Mouse (Mus musculus) embryonic facial prominence, embryonic 15.5 days (tissue): ENCODE results near the gene Lmo1. TPM values are rescaled to one million over a fixed set of nuclear protein-coding genes. Genes with fewer than 3 reads are reported as not detected.
A peak's percentile ranks its signal among the peaks of the same experiment; 100 is the strongest.

Experiments
- ATAC-seq: fragments of 200-750 bp; cut with Nextera tagmentation; 2 replicates; pipeline ENCODE4 v1.8.0; 2017; ENCODE audit warnings: low read depth, moderate TSS enrichment; ENCODE audit not compliant: insufficient number of reproducible peaks, low FRiP score, low TSS enrichment
- H3K27ac ChIP-seq: fragments of 300-500 bp; sonication (generic); replicated peaks from 2 replicates; pipeline ENCODE4 v1.5.1; 2015; ENCODE audit warnings: mild to moderate bottlenecking, inconsistent platforms
- H3K27me3 ChIP-seq: fragments of 300-500 bp; sonication (generic); 2 replicates; pipeline ENCODE4 v1.6.1; 2015; ENCODE audit warnings: inconsistent platforms
- H3K36me3 ChIP-seq: fragments of 300-500 bp; sonication (generic); 2 replicates; pipeline ENCODE4 v1.6.1; 2015; ENCODE audit warnings: mild to moderate bottlenecking, inconsistent platforms
- H3K4me1 ChIP-seq: fragments of 300-500 bp; sonication (generic); 2 replicates; pipeline ENCODE4 v1.6.1; 2015; ENCODE audit warnings: inconsistent platforms
- H3K4me2 ChIP-seq: fragments of 300-500 bp; sonication (generic); replicated peaks from 2 replicates; pipeline ENCODE4 v1.6.1; 2015; ENCODE audit warnings: mild to moderate bottlenecking, inconsistent platforms
- H3K4me3 ChIP-seq: fragments of 300-500 bp; sonication (generic); replicated peaks from 2 replicates; pipeline ENCODE4 v1.5.1; 2015; ENCODE audit warnings: mild to moderate bottlenecking, inconsistent platforms
- H3K9ac ChIP-seq: fragments of 300-500 bp; sonication (generic); 2 replicates; pipeline ENCODE4 v1.6.1; 2015; ENCODE audit warnings: inconsistent platforms
- H3K9me3 ChIP-seq: fragments of 300-500 bp; sonication (generic); replicated peaks from 2 replicates; pipeline ENCODE4 v1.6.1; 2016; ENCODE audit warnings: inconsistent platforms
- WGBS: fragments of 180-500 bp; shearing (Covaris S2); methylation state at CpG from one replicate; pipeline ENCODE4 v1.1.7; 2015; 5-methylcytosine and 5-hydroxymethylcytosine counted together
- polyA plus RNA-seq: library from polyadenylated mRNA; unstranded; fragments of >200 nt; fragmentation: Nextera tagmentation; extraction: Ambion mirVana; gene quantifications from 2 replicates; pipeline ENCODE4 v1.2.1, GENCODE M21; 2015

Gene Lmo1
- polyA plus RNA-seq, 1 experiment from 2014 or later = 82.9 TPM

DNA sequence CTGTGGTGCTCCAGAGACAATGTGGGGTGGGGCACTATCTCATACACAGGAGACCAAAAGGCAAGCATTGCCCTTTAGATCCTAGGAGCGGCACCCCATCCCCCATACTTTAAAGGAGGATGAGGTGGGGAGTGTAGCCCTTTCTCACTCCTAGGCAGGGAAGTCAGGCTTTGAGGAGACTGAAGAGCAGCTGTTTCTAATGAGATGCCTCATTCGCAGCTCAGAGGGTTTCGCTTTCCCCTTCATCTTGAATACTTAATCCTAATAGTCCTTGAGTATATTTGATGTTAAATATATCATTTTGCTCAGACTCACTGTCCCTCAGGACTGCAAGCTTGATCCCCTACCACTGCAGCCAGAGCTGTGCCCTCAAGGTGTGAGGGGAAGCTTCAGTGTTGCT lies 3.1 kb downstream of the Lmo1 start:
- H3K4me2 ChIP-seq = no peak overlapping the region
- 29% methylated on average over 3 of the region's 3 CpGs for WGBS

DNA sequence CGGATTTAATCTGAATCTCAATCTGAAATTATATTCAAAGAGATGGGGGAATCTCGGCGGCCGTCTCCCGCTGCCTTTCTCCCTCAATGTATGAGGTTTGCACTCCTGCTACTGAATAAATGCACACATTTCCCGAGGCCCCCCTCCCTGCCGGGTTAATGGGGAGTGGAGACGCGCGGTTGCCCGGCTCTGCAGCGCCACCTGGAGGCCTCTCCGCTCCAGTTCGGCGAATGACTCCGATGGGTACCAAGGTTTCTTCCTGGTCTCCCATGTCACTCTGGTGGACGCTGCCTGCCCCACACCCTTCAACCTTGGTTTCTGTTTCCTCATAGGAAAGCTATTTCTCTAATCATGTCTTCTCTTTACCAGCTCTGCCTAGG lies 4.6 kb downstream of the Lmo1 start:
- H3K4me2 ChIP-seq = peak overlapping the region; percentile 99
- 0 out of 2 replicates have a peak, but pooled peaks have one; percentile 26 for ATAC-seq
- no peak overlapping the region for H3K27ac ChIP-seq
- H3K9ac ChIP-seq = no peak overlapping the region
- H3K36me3 ChIP-seq = no peaks in the 10 kb centered on the region
- WGBS = 0% methylated on average over 17 of the region's 17 CpGs
- no peaks in the 10 kb centered on the region for H3K9me3 ChIP-seq
- H3K4me3 ChIP-seq = peak overlapping the region; percentile 54
- peaks cover 53% of the 10 kb centered on the region for H3K27me3 ChIP-seq
- peaks cover 25% of the 10 kb centered on the region for H3K4me1 ChIP-seq

More for the DNA sequence above, 3.1 kb downstream of the Lmo1 start:
- Histone ChIP-seq H3K9ac (no peak overlapping the region), H3K4me3 (no peak overlapping the region), H3K4me1 (peaks cover 27% of the 10 kb centered on the region), H3K27me3 (peaks cover 58% of the 10 kb centered on the region), H3K27ac (no peak overlapping the region), H3K9me3 (no peaks in the 10 kb centered on the region), H3K36me3 (no peaks in the 10 kb centered on the region)
- no peak for ATAC-seq

DNA sequence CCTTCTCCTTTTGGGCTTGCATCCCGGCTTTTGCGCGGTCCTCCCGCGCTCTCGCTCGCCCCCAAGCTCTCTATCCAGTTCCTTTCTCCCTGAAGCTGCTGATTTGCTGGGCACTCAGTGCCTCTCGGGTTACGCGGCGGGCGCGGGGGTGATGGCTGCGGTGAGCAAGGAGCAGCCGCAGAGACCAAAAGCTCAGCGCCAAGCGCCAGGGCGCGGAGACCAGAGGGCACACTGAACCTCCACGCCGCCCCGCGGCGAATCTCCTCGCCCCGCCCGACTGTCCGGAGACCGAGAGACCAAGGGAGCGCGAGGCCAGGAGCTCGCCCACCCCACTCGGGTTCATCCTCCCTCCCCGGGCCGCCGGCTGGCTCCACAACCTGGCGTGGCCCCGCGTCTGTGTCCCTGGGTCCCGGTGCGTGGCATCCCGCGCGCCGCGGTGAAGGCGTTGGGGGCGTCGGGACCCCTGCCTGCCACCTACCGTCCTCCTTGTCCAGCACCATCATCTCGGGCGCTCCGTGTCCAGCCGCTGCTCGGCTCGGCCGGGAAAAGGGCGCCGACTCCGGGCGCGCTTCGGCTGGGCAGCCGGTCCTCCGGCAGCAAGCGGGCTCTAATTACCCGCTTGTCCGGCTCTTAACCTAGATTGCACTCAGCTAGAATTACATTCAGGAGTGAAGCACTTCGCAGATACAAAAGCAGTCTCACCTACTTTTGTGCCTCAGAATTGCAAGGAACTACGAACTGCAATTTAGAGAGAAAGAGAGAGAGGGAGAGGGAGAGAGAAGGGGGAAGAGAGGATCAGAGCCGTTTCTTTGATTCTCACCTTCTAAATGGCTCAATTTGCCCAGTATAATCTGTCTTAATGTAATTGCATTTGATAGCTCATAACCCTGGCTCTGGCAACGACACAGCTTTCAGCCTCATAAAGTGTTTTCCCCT lies 5.2 kb downstream of the Lmo1 start:
- Histone ChIP-seq H3K9ac (peak overlapping the region; percentile 37; the same call in 1 of the 2 replicates), H3K4me3 (peak overlapping the region; percentile 54), H3K4me1 (peaks cover 22% of the 10 kb centered on the region), H3K36me3 (no peaks in the 10 kb centered on the region), H3K9me3 (no peaks in the 10 kb centered on the region), H3K4me2 (peak overlapping the region; percentile 99), H3K27ac (no peak overlapping the region), H3K27me3 (peaks cover 51% of the 10 kb centered on the region)
- under 1% methylated on average over 71 of the region's 72 CpGs for WGBS
- ATAC-seq = no peak

DNA sequence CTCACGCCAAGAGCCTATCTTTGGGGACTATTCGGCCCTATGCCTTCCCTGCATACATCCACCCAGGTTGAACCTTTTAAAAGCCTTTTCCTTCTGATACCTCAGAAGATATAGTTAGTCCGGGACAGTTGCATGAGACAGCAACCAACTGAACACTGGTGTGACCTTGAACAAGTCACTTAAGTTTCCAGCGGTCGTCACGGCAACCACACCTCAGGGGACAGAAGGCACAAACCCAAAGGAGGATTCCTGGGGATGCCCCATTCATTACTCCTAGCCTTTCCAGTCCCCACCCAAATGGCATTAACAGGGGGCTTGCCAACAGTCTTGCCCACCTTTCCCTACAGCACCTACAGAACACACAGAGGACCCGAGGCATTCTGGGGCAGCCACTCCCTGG lies 6.3 kb downstream of the Lmo1 start:
- H3K4me3 ChIP-seq = peak overlapping the region; percentile 54
- no peak overlapping the region for H3K27ac ChIP-seq
- no peaks in the 10 kb centered on the region for H3K36me3 ChIP-seq
- no peak overlapping the region for H3K9ac ChIP-seq
- 85% methylated on average over 7 of the region's 7 CpGs for WGBS
- H3K4me1 ChIP-seq = peaks cover 15% of the 10 kb centered on the region
- peaks cover 43% of the 10 kb centered on the region for H3K27me3 ChIP-seq
- H3K4me2 ChIP-seq = peak overlapping the region; percentile 99
- no peaks in the 10 kb centered on the region for H3K9me3 ChIP-seq
- no peak for ATAC-seq

DNA sequence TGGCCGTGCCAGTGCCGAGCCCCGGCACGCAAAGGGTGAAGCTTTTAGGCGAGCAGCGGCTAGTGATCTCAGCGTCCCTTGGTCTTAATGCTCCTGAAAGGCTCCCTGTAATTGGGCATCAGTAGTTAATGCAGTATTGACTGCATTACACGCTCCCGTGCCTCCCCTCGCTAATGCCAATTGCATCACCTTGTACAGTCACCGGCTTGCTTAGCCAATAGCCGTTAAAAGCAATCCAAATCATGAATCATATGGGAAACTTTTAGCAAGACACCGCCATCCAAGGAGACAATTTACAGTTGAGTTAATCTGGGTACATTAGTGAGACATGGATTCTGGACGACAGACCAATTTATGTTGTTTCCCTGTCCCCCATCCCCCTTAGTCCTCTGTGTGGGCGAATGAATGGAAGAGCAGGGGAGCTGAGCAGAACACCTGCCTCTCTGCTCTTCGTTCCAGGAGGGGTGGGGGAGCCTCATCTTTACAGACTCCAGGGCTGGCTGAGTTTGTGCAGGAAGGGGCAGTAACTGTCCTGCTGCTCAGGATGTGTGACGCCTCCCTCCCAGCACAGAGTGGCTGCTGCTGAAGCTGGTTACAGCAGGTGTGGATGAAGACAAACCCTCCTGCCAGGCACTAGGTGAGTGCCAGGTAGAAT lies 8.9 kb downstream of the Lmo1 start:
- H3K4me2 ChIP-seq = no peak overlapping the region
- ATAC-seq = no peak
- no peak overlapping the region for H3K27ac ChIP-seq
- no peak overlapping the region for H3K9ac ChIP-seq
- H3K36me3 ChIP-seq = no peaks in the 10 kb centered on the region
- peaks cover 15% of the 10 kb centered on the region for H3K4me1 ChIP-seq
- no peaks in the 10 kb centered on the region for H3K9me3 ChIP-seq
- no peak overlapping the region for H3K4me3 ChIP-seq
- WGBS = 62% methylated on average over 17 of the region's 17 CpGs
- H3K27me3 ChIP-seq = peaks cover 28% of the 10 kb centered on the region

DNA sequence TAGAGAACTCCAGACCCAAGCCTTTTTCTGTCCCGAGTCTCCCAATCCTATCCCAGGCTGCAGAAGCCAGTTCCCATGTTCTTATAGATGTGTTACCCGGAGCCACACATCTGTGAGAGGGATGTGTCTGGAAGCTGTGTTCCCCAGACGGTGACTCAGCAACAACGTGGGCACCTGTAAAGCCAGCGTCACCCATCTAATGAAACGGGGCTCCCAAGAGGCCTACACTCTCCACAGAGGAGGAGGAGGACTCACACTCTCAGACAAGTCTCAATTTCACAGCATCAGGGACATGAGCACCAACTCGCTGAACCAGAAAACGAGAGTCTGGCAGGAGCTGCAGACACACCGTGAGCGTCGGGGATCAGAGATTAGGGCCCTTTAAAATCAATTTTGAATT lies 20.7 kb downstream of the Lmo1 start:
- H3K4me1 ChIP-seq = 0 out of 2 replicates have a peak, but pooled peaks cover 2% of the 10 kb centered on the region
- H3K27me3 ChIP-seq = no peaks in the 10 kb centered on the region
- WGBS = 49% methylated on average over 11 of the region's 11 CpGs
- no peaks in the 10 kb centered on the region for H3K36me3 ChIP-seq
- no peak overlapping the region for H3K9ac ChIP-seq
- no peaks in the 10 kb centered on the region for H3K9me3 ChIP-seq
- H3K4me3 ChIP-seq = no peak overlapping the region
- H3K27ac ChIP-seq = no peak overlapping the region
- no peak overlapping the region for H3K4me2 ChIP-seq
- ATAC-seq = no peak

DNA sequence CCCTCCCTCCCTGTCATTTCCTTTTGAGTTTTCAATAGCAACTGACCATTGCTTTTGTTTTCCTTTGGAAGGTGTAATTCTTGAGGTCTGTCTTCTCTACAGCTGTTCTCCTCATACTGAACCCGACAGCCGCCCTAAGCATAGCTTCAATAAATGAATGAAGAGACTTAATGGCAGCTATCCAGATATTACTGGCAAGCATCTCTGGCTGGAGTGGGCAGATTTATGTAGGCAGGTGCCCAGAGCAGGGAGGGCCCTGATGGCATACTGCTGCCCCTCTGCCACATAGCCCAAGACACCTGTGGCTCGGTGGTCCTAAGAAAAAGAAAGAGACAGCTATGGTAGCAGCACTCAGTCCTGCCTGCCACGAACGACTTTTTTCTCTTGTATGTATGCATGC lies 21.5 kb downstream of the Lmo1 start:
- no peak overlapping the region for H3K9ac ChIP-seq
- no peak overlapping the region for H3K4me3 ChIP-seq
- no peaks in the 10 kb centered on the region for H3K27me3 ChIP-seq
- H3K27ac ChIP-seq = no peak overlapping the region
- WGBS = 70% methylated on average over 5 of the region's 5 CpGs
- H3K9me3 ChIP-seq = no peaks in the 10 kb centered on the region
- H3K36me3 ChIP-seq = no peaks in the 10 kb centered on the region
- H3K4me1 ChIP-seq = 0 out of 2 replicates have a peak, but pooled peaks cover 2% of the 10 kb centered on the region
- no peak for ATAC-seq
- no peak overlapping the region for H3K4me2 ChIP-seq

DNA sequence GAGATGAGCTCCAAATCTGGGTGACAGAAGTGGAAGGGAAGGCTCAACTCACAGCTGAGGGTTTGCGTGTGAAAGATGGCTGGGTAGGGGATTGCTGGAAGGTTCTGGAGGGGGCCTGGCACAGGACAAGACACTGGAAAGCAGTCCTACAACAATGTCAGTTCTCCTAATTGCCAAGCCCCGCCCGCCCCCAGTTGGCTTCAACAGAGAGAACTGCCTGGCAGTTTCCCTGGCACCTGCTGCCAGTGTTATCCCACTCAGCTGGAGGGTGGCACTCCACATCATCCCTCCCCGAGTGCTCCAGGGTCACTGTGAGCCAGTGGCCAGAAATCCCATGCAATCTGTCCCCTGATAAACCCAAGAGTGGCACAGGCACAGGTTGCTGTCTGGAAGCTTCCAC lies 23.9 kb downstream of the Lmo1 start:
- H3K4me3 ChIP-seq = no peak overlapping the region
- no peak for ATAC-seq
- 80% methylated on average over 4 of the region's 4 CpGs for WGBS

GRCm38 (mm10) chr7:109145211-109145610 lies 29.8 kb downstream of the Lmo1 start:
- H3K9me3 ChIP-seq = no peaks in the 10 kb centered on the region
- H3K4me2 ChIP-seq = no peak overlapping the region
- H3K4me1 ChIP-seq = peaks cover 35% of the 10 kb centered on the region
- WGBS = 25% methylated on average over 8 of the region's 8 CpGs
- H3K4me3 ChIP-seq = no peak overlapping the region
- no peaks in the 10 kb centered on the region for H3K36me3 ChIP-seq
- no peak for ATAC-seq
- H3K27me3 ChIP-seq = no peaks in the 10 kb centered on the region
- no peak overlapping the region for H3K9ac ChIP-seq
- no peak overlapping the region for H3K27ac ChIP-seq

More for the DNA sequence above, 23.9 kb downstream of the Lmo1 start:
- no peaks in the 10 kb centered on the region for H3K9me3 ChIP-seq
- H3K4me1 ChIP-seq = 0 out of 2 replicates have a peak, but pooled peaks cover 2% of the 10 kb centered on the region
- no peak overlapping the region for H3K9ac ChIP-seq
- H3K27me3 ChIP-seq = no peaks in the 10 kb centered on the region
- no peak overlapping the region for H3K4me2 ChIP-seq
- no peak overlapping the region for H3K27ac ChIP-seq
- no peaks in the 10 kb centered on the region for H3K36me3 ChIP-seq

DNA sequence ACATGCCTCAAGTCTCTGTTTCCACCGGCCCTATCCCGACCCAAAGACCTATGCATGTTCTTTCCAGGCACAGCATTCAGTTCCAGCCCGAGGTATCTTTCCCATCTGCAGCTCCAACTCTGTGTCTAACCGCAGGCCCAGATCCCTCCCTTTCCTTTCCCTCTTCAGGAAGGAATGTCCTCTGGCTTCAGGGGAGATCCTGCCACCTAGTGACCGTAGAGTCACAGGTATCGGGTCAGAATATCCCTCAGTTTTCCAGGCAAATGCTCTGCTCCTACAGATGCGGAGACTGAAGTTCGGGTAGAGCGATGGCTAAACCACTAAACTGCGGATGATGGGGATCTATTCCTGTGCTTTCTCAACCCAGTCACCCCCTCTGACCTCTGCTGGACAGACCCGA lies 30.3 kb downstream of the Lmo1 start:
- ATAC-seq = no peak
- no peak overlapping the region for H3K27ac ChIP-seq
- H3K4me2 ChIP-seq = no peak overlapping the region
- WGBS = 48% methylated on average over 11 of the region's 11 CpGs
- no peak overlapping the region for H3K9ac ChIP-seq
- H3K4me3 ChIP-seq = no peak overlapping the region
- H3K36me3 ChIP-seq = no peaks in the 10 kb centered on the region
- H3K27me3 ChIP-seq = no peaks in the 10 kb centered on the region
- H3K9me3 ChIP-seq = no peaks in the 10 kb centered on the region
- peaks cover 35% of the 10 kb centered on the region for H3K4me1 ChIP-seq

- 0 out of 2 replicates have a peak overlapping the region, but pooled peaks have one; percentile 17 for H3K27ac ChIP-seq
- peak; percentile 1; the same call in 1 of the 2 replicates for ATAC-seq
- 46% methylated on average over 2 of the region's 2 CpGs for WGBS
These were observed 32.4 kb downstream of the Lmo1 start for GRCm38 (mm10) chr7:109142564-109142963.

More at GRCm38 (mm10) chr7:109142564-109142963, 32.4 kb downstream of the Lmo1 start:
- H3K4me2 ChIP-seq = no peak overlapping the region
- H3K9me3 ChIP-seq = no peaks in the 10 kb centered on the region
- H3K4me1 ChIP-seq = peaks cover 35% of the 10 kb centered on the region
- no peaks in the 10 kb centered on the region for H3K36me3 ChIP-seq
- no peak overlapping the region for H3K4me3 ChIP-seq
- no peaks in the 10 kb centered on the region for H3K27me3 ChIP-seq
- H3K9ac ChIP-seq = no peak overlapping the region
